Mouse (Mus musculus) ES-Bruce4 (cell line): ENCODE results near the gene Cemip2. TPM values are rescaled to one million over a fixed set of nuclear protein-coding genes. Genes with fewer than 3 reads are reported as not detected.

Experiments used
- H3K27ac ChIP-seq: 2 replicates; pipeline ENCODE4 v1.5.1; 2012; ENCODE audit warnings: low read length, inconsistent platforms; ENCODE audit not compliant: insufficient read depth
- H3K27me3 ChIP-seq: 2 replicates; pipeline ENCODE4 v1.6.1; 2012; ENCODE audit warnings: mild to moderate bottlenecking, low read length, inconsistent platforms; ENCODE audit not compliant: control insufficient read depth, poor library complexity, insufficient read depth, severe bottlenecking
- H3K36me3 ChIP-seq: 2 replicates; pipeline ENCODE4 v1.6.1; 2012; ENCODE audit warnings: inconsistent platforms, mild to moderate bottlenecking, low read length, moderate library complexity; ENCODE audit not compliant: control insufficient read depth, poor library complexity, insufficient read depth, severe bottlenecking
- H3K4me1 ChIP-seq: one replicate; pipeline ENCODE4 v1.8.1; 2011; ENCODE audit warnings: low read length; ENCODE audit not compliant: control insufficient read depth, insufficient read depth
- H3K4me3 ChIP-seq: 2 replicates; pipeline ENCODE4 v1.5.1; 2011; ENCODE audit warnings: low read depth, mild to moderate bottlenecking, low read length
- H3K9ac ChIP-seq: 2 replicates; pipeline ENCODE4 v1.6.1; 2012; ENCODE audit warnings: low read depth, mild to moderate bottlenecking, inconsistent platforms; ENCODE audit not compliant: poor library complexity, severe bottlenecking
- H3K9me3 ChIP-seq: replicated peaks from 2 replicates; pipeline ENCODE4 v1.6.1; 2012; ENCODE audit warnings: mild to moderate bottlenecking, low read length, inconsistent platforms; ENCODE audit not compliant: control insufficient read depth, poor library complexity, insufficient read depth, severe bottlenecking
- CTCF ChIP-seq: IDR thresholded peaks from one replicate; pipeline ENCODE4 v1.8.1; 2011; ENCODE audit warnings: low read depth, low read length
- EP300 ChIP-seq: IDR thresholded peaks from 2 replicates; pipeline ENCODE4 v1.6.1; 2011; ENCODE audit warnings: low read depth, low read length; ENCODE audit not compliant: insufficient read depth
- POLR2A ChIP-seq: IDR thresholded peaks from one replicate; pipeline ENCODE4 v1.8.1; 2011; ENCODE audit warnings: low read length; ENCODE audit not compliant: insufficient read depth
- polyA plus RNA-seq: library from polyadenylated mRNA; stranded (reverse); fragments of >200 nt; gene quantifications from 2 replicates; pipeline ENCODE4 v1.2.4, GENCODE M21; 2011; ENCODE audit warnings: low read depth; ENCODE audit not compliant: missing spikeins, insufficient read depth, insufficient read length

Cemip2 gene
- polyA plus RNA-seq, 1 experiment, result 43.1 TPM

DNA sequence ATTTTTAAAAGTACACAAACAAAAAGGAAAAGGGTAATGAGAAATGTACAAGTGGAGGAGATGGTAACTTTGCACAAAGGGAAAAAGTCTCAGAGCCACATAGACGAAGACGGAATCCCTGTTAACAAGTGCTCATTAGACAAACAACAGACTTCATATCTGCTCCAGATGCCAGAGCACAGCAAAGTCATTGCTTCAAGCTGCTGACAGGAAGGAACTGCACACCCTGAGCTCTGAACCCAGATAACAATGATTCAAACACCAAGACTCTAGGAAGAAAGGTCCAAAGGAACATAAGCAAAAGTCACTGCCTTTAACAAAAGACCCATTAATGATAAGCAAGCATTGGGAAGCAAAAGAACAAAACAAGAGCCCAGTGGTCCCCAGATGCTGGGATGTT lies 112.6 kb downstream of the Cemip2 start:
- Histone ChIP-seq H3K27ac (no peak overlapping the region), H3K27me3 (no peaks in the 10 kb centered on the region)

DNA sequence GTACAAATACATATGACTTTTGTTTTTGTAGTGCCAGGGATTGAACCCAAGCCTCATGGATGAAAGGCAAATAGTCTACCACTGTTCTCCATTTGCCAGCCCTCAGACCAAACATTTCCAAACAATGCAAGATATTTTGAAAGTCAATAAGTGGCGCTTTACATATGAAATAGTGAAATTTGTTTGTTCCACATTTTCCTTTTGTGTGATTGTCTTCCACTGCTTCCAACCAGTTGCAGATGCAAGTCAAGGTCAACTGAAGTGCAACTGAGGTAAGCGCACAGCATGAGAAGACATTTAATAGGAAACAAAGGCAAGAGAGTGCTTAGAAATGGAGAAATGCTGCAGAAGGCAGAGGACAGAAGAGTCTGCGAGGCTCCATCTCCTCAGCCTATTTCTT lies 116.7 kb downstream of the Cemip2 start:
- H3K4me1 ChIP-seq, result peaks cover 2% of the 10 kb centered on the region
- H3K27ac ChIP-seq, result no peak overlapping the region
- no peak overlapping the region for H3K4me3 ChIP-seq
- H3K9me3 ChIP-seq, result no peaks in the 10 kb centered on the region
- TF ChIP-seq POLR2A (no peak), EP300 (peak; percentile 80), CTCF (no peak)
- no peak overlapping the region for H3K9ac ChIP-seq
- H3K27me3 ChIP-seq, result no peaks in the 10 kb centered on the region
- H3K36me3 ChIP-seq, result no peaks in the 10 kb centered on the region

More for the DNA sequence above, 112.6 kb downstream of the Cemip2 start:
- Histone ChIP-seq H3K9ac (no peak overlapping the region), H3K4me1 (peaks cover 2% of the 10 kb centered on the region), H3K36me3 (no peaks in the 10 kb centered on the region), H3K4me3 (no peak overlapping the region), H3K9me3 (no peaks in the 10 kb centered on the region)
- TF ChIP-seq POLR2A, result no peak
- TF ChIP-seq EP300, result no peak
- TF ChIP-seq CTCF, result no peak

DNA sequence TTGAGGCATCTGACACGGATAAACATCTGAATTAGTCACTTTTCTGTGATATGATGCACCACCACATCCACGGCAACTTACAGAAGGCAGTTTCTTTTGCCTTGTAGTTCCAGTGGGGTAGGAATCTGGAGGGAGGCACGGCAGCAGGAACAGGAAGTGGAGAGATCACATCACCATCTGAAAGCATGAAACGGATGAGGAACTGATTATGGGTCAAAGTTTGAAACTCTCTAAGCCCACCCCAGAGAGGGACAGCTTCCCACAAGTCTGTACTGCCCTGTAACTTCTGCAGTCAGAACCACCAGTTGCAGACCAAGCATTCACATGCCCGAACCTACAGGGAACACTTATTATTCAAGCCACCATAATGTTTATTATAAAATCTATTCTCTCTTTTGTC lies 117.4 kb downstream of the Cemip2 start:
- Histone ChIP-seq H3K27ac (no peak overlapping the region), H3K27me3 (no peaks in the 10 kb centered on the region), H3K4me1 (peaks cover 2% of the 10 kb centered on the region), H3K36me3 (no peaks in the 10 kb centered on the region), H3K4me3 (no peak overlapping the region), H3K9ac (no peak overlapping the region), H3K9me3 (no peaks in the 10 kb centered on the region)
- TF ChIP-seq CTCF, result no peak
- TF ChIP-seq EP300, result no peak
- TF ChIP-seq POLR2A, result no peak

DNA sequence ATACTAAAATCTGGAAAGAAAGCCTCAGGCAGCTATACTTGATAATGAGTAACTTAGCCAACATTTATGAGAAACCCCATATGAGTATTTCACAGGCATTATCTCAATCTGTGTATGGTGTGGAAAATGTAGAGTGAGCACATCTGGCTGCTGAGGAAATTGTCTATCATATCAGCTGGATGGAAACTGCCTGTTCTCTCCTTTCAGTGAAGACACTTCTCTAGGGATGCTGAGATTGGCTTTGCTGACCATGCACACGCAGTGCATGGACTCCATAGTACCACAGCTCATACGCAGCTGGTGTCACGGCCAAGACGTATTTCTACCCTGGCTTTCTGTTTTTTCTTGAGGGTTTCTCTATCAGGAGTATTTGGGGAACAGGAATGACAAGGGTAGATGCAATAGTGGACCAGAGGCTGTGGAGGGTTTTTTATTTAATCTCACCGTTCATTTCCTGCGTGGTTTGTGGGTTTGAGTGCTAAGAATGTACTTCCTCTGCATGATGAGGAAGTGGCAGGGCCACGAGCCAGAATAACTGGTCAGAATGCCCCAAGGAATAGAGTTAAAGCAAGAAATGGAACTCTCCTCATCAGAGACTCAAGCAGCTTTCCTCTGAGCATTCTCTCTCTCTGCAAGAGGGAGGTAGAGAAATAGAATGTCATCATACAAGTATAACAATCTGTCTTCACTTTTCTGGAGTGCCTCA lies 119.1 kb downstream of the Cemip2 start:
- H3K36me3 ChIP-seq, result no peaks in the 10 kb centered on the region
- peaks cover 2% of the 10 kb centered on the region for H3K4me1 ChIP-seq
- TF ChIP-seq CTCF (no peak), POLR2A (no peak), EP300 (no peak)
- H3K9ac ChIP-seq, result no peak overlapping the region
- H3K27ac ChIP-seq, result no peak overlapping the region
- H3K4me3 ChIP-seq, result no peak overlapping the region
- no peaks in the 10 kb centered on the region for H3K9me3 ChIP-seq
- no peaks in the 10 kb centered on the region for H3K27me3 ChIP-seq

DNA sequence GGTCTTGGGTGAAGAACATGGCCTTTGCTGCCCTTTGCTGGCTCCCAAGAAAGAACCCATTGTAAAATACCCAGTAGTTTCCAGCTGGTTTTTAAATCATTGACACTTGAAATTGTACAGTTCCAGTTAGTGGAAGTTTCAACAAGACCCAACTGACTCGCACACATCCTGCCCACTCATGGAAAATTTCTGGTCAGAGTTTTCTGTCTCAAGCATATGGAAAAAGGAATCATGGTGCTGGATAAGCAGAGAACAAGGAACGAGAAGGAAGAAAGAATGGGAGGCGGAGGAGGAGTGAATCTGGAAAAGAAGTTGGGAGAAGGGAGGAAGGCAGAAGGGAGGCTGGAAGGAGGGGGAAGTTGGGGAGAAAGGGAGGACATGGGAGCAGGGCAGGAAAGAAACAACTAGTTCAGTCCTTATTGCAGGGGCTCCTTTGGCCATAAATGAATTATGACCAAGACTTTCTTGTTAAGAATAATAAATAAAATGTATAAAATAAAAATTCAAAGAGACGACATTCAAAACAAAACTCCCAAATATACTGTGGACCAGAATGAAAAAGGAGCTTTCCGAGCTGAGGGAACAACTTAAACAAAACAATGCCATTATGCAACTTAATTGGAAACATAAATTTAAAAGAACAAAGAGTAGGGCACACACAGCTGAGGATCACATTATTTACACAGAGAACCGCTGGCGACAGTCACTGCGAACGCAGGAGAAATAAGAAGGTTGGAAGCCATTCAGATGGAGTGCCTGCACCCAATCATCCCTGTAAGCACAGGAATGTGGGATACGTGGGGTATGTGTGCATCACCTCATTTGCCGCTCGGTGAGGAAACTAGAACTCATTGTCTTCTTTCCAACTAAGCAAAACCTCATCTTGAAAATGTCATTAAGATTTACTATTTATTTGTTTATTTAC lies 120.1 kb downstream of the Cemip2 start:
- H3K27ac ChIP-seq, result no peak overlapping the region
- no peak overlapping the region for H3K4me3 ChIP-seq
- no peak overlapping the region for H3K9ac ChIP-seq
- H3K4me1 ChIP-seq, result peaks cover 2% of the 10 kb centered on the region
- TF ChIP-seq EP300 (no peak), POLR2A (no peak), CTCF (no peak)
- H3K9me3 ChIP-seq, result no peaks in the 10 kb centered on the region
- H3K36me3 ChIP-seq, result no peaks in the 10 kb centered on the region
- no peaks in the 10 kb centered on the region for H3K27me3 ChIP-seq

Other genes with a start within 250 kb of the Cemip2 start
- 46.7 and 51.2 TPM in 2 replicates for gene 1110059E24Rik, start 125.4 kb upstream of the Cemip2 start, polyA plus RNA-seq
- gene Abhd17b, start 125.2 kb upstream of the Cemip2 start, polyA plus RNA-seq, result 36.6 and 36.7 TPM in 2 replicates